Mouse (Mus musculus): ENCODE results near the gene Mef2d. TPM values are rescaled to one million over a fixed set of nuclear protein-coding genes. Genes with fewer than 3 reads are reported as not detected.
A peak's percentile ranks its signal among the peaks of the same experiment; 100 is the strongest.

Mef2d gene
- polyA plus RNA-seq, 1 experiment from 2014 or later, result 11.1 TPM

- Histone ChIP-seq H3K27me3 (ENCODE audit: poor library complexity, severe bottlenecking) (peaks cover under 1% of the 10 kb centered on the region; the same call in 1 of the 2 replicates), H3K27ac (peak overlapping the region; percentile 93), H3K4me1 (peaks cover 99% of the 10 kb centered on the region), H3K36me3 (replicated peaks) (peaks cover 5% of the 10 kb centered on the region; the same call in 1 of the 2 replicates), H3K9me3 (no peaks in the 10 kb centered on the region), H3K4me3 (peak overlapping the region; percentile 92; the same call in 1 of the 2 replicates)
- no peak for DNase-seq (ENCODE audit: extremely low spot score, low spot score)
- WGBS, result 38% methylated on average over 5 of the region's 5 CpGs
Observed at GRCm38 (mm10) chr3:88146376-88147112, 4.4 kb downstream of the Mef2d start.

GRCm38 (mm10) chr3:88147444-88147843, 5.3 kb downstream of the Mef2d start:
- H3K27ac ChIP-seq, result 0 out of 2 replicates have a peak overlapping the region, but pooled peaks have one; percentile 2
- no peaks in the 10 kb centered on the region for H3K9me3 ChIP-seq
- peaks cover 100% of the 10 kb centered on the region for H3K4me1 ChIP-seq
- WGBS, result 76% methylated on average over 2 of the region's 2 CpGs
- H3K4me3 ChIP-seq, result no peak overlapping the region
- no peak for DNase-seq (ENCODE audit: extremely low spot score, low spot score)
- H3K27me3 ChIP-seq (ENCODE audit: poor library complexity, severe bottlenecking), result no peaks in the 10 kb centered on the region
- H3K36me3 ChIP-seq (replicated peaks), result peaks cover 5% of the 10 kb centered on the region; the same call in 1 of the 2 replicates

DNA sequence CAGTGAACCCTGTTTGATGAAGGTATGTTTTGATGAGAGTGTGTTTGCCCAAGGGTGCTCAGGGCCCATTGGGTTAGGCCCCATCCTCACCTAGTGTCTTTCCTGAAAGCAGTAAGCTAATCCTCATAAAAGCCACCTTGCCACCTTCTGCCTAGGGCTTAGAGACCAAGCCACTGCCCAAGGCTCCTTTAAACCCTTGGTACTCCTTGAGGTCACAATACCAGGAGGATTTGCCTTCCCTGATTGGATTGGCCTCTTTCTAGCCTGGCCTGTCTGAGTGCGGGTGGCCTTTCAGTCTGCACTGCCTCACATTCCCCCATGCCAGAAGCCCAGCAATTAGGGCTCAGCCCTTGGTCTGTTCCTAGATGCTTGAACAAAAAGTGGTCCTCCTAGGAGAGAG, 5.7 kb downstream of the Mef2d start:
- 57% methylated on average over 1 of the region's 1 CpGs for WGBS
- H3K4me3 ChIP-seq, result no peak overlapping the region
- DNase-seq (ENCODE audit: extremely low spot score, low spot score), result no peak
- no peaks in the 10 kb centered on the region for H3K9me3 ChIP-seq
- H3K27me3 ChIP-seq (ENCODE audit: poor library complexity, severe bottlenecking), result no peaks in the 10 kb centered on the region
- peaks cover 5% of the 10 kb centered on the region; the same call in 1 of the 2 replicates for H3K36me3 ChIP-seq (replicated peaks)
- H3K4me1 ChIP-seq, result peaks cover 100% of the 10 kb centered on the region
- H3K27ac ChIP-seq, result 0 out of 2 replicates have a peak overlapping the region, but pooled peaks have one; percentile 2

DNA sequence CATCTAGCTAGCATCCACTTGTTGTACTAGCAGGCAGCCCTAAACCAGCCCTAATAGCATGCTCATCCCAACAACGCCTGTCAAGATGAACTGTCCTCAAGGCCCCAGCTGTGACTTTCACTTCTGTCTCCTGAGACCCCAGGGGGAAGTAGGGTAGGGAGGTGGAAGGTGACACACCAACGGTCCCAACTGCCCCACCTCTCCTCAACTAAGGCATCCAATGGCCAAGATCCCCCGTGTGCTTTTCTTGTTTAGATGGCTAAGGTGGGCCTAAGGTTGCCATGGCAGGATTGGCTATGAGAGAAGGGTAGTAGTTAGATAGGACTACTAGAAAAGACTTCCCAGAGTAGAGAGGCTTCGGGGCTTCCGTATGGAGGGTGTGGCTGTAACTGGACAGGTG, 6.2 kb downstream of the Mef2d start:
- Histone ChIP-seq H3K4me1 (peaks cover 99% of the 10 kb centered on the region), H3K4me3 (no peak overlapping the region), H3K9me3 (no peaks in the 10 kb centered on the region), H3K27ac (0 out of 2 replicates have a peak overlapping the region, but pooled peaks have one; percentile 82), H3K36me3 (replicated peaks) (peaks cover 5% of the 10 kb centered on the region; the same call in 1 of the 2 replicates), H3K27me3 (ENCODE audit: poor library complexity, severe bottlenecking) (no peaks in the 10 kb centered on the region)
- 88% methylated on average over 5 of the region's 5 CpGs for WGBS
- no peak for DNase-seq (ENCODE audit: extremely low spot score, low spot score)

DNA sequence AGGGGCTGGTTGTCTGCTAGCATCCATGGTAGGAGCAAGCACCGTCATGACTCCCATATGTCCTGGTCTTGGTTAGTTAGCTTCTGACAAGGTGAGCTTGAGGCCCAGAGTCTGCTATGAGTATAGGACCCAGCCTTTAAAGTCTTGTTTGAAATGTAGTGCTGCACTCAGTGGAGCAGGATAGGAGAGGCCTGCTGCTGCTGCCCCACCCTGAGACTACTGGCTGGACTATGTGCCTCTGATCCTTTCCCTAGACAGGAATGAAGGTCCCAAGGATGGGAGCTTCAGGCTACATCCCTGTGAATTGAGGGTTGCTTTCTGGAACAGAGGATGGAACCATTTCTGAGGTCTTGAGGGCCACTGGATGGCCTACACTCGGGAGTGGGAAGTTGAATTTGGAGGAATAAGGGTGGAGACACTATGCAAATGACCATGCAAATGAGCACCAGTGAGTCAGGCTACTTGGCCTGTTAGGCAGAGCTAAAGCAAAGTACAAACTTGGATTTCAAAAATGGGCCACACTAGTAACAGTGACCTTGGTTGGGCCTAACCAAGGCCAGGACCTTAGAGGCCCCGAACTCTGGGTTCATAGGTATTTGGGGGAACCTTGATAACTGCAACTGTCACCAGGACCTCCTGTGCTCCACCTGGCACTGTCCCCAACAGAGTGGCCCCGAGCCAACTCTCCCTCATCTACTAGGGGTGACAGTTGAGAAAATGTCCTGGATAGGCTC, 6.8 kb downstream of the Mef2d start:
- H3K4me1 ChIP-seq, result peaks cover 94% of the 10 kb centered on the region
- H3K27me3 ChIP-seq (ENCODE audit: poor library complexity, severe bottlenecking), result no peaks in the 10 kb centered on the region
- H3K9me3 ChIP-seq, result no peaks in the 10 kb centered on the region
- H3K36me3 ChIP-seq (replicated peaks), result peaks cover 5% of the 10 kb centered on the region; the same call in 1 of the 2 replicates
- 66% methylated on average over 4 of the region's 4 CpGs for WGBS
- peak overlapping the region; percentile 82 for H3K27ac ChIP-seq
- H3K4me3 ChIP-seq, result peak overlapping the region; percentile 25; the same call in 1 of the 2 replicates
- no peak for DNase-seq (ENCODE audit: extremely low spot score, low spot score)

GRCm38 (mm10) chr3:88149510-88149974, 7.4 kb downstream of the Mef2d start:
- no peaks in the 10 kb centered on the region for H3K27me3 ChIP-seq (ENCODE audit: poor library complexity, severe bottlenecking)
- H3K4me3 ChIP-seq, result peak overlapping the region; percentile 25; the same call in 1 of the 2 replicates
- no peak for DNase-seq (ENCODE audit: extremely low spot score, low spot score)
- WGBS, result 20% methylated on average over 6 of the region's 6 CpGs
- peaks cover 88% of the 10 kb centered on the region for H3K4me1 ChIP-seq
- H3K9me3 ChIP-seq, result no peaks in the 10 kb centered on the region
- peaks cover 5% of the 10 kb centered on the region; the same call in 1 of the 2 replicates for H3K36me3 ChIP-seq (replicated peaks)
- H3K27ac ChIP-seq, result peak overlapping the region; percentile 82

DNA sequence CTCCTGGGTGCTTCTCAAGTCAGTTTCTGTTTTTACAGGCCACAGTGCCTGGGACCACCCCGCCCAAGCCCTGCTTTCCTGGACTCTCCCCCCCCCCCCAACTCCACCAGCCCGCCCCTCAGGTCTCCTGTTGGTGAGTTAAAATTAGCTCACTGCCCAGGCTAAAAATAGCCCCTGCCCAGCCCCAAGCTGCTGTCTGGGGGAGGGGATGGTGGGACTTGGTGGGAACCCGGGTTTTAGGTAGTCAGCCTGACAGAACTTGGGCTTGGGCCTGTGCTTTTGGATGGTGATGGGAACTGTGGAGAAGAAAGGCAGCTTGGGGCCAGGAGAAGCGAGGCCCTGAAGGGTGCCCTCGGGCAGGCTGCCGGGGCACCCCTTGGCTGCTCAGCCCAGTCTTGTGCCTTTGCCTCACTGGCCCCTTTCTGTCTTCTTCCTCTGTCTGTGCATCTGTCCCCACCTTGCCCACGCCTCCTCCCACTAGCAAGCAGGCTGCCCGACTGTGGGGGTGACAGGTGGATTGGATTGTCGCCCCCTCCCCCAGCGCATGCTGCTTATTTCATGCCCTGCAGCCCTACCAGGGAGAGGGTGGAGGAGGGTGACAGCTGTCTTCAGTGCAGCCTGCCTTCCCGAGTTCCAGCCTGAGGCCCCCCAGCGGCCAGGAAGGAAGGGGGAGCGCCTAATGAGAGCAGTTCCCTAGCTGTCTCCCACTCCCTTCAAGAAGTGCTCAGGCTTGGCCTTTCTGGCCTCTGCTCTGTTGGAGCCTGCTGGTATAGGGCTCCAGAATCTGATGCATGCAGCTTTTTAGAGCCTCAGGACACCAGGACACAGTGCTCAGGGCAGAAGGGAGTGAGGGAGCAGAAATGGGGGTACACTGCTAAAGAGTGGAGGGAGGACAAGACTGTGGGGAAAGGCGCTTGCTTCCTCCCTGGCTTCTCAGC, 8.2 kb downstream of the Mef2d start:
- WGBS, result 15% methylated on average over 14 of the region's 14 CpGs
- Histone ChIP-seq H3K27ac (peak overlapping the region; percentile 82), H3K4me3 (peak overlapping the region; percentile 25), H3K9me3 (no peaks in the 10 kb centered on the region), H3K27me3 (ENCODE audit: poor library complexity, severe bottlenecking) (no peaks in the 10 kb centered on the region), H3K36me3 (replicated peaks) (peaks cover 3% of the 10 kb centered on the region; the same call in 1 of the 2 replicates), H3K4me1 (peaks cover 80% of the 10 kb centered on the region)
- no peak for DNase-seq (ENCODE audit: extremely low spot score, low spot score)

GRCm38 (mm10) chr3:88150999-88151364, 8.8 kb downstream of the Mef2d start:
- WGBS, result 56% methylated on average over 3 of the region's 3 CpGs
- peak overlapping the region; percentile 4 for H3K4me3 ChIP-seq
- peaks cover 7% of the 10 kb centered on the region for H3K36me3 ChIP-seq (replicated peaks)
- DNase-seq (ENCODE audit: extremely low spot score, low spot score), result no peak
- H3K27ac ChIP-seq, result peak overlapping the region; percentile 82
- no peaks in the 10 kb centered on the region for H3K9me3 ChIP-seq
- H3K4me1 ChIP-seq, result peaks cover 73% of the 10 kb centered on the region
- H3K27me3 ChIP-seq (ENCODE audit: poor library complexity, severe bottlenecking), result no peaks in the 10 kb centered on the region

- H3K4me1 ChIP-seq, result peaks cover 62% of the 10 kb centered on the region
- H3K27me3 ChIP-seq (ENCODE audit: poor library complexity, severe bottlenecking), result no peaks in the 10 kb centered on the region
- peaks cover 17% of the 10 kb centered on the region for H3K36me3 ChIP-seq (replicated peaks)
- WGBS, result 57% methylated on average over 3 of the region's 3 CpGs
- H3K9me3 ChIP-seq, result no peaks in the 10 kb centered on the region
- DNase-seq (ENCODE audit: extremely low spot score, low spot score), result no peak
- H3K4me3 ChIP-seq, result no peak overlapping the region
- H3K27ac ChIP-seq, result peak overlapping the region; percentile 54
Observed at GRCm38 (mm10) chr3:88152056-88152455, 9.9 kb downstream of the Mef2d start.

- Histone ChIP-seq H3K4me1 (peaks cover 61% of the 10 kb centered on the region), H3K9me3 (no peaks in the 10 kb centered on the region), H3K27me3 (ENCODE audit: poor library complexity, severe bottlenecking) (no peaks in the 10 kb centered on the region), H3K36me3 (replicated peaks) (peaks cover 25% of the 10 kb centered on the region), H3K27ac (no peak overlapping the region), H3K4me3 (no peak overlapping the region)
- DNase-seq (ENCODE audit: extremely low spot score, low spot score), result no peak
- 81% methylated on average over 3 of the region's 3 CpGs for WGBS
Observed at GRCm38 (mm10) chr3:88153290-88154011, 11.3 kb downstream of the Mef2d start.

GRCm38 (mm10) chr3:88154236-88154635, 12.1 kb downstream of the Mef2d start:
- DNase-seq (ENCODE audit: extremely low spot score, low spot score), result no peak
- Histone ChIP-seq H3K27ac (no peak overlapping the region), H3K4me1 (peaks cover 53% of the 10 kb centered on the region), H3K9me3 (no peaks in the 10 kb centered on the region), H3K4me3 (no peak overlapping the region), H3K36me3 (replicated peaks) (peaks cover 33% of the 10 kb centered on the region), H3K27me3 (ENCODE audit: poor library complexity, severe bottlenecking) (no peaks in the 10 kb centered on the region)
- WGBS, result 72% methylated on average over 2 of the region's 2 CpGs

All from forebrain, embryonic 10.5 days (tissue).